Mouse (Mus musculus): ENCODE measurements at regions not wholly inside any gene's neighbourhood (a gene's known extent, or its start where the extent isn't known, plus 50 kb on each side); places are given as distances from the start of the nearest gene placed in this dataset.

- TF ChIP-seq CTCF (IDR thresholded peaks at IDR 0.05; ENCODE audit: extremely low read depth, insufficient read depth, low read length) (no peak), POLR2A (IDR thresholded peaks at IDR 0.05; ENCODE audit: extremely low read depth, insufficient read depth, low read length) (no peak)
Observed at GRCm38 (mm10) chr10:98212876-98213587, 486.5 kb upstream of the C030005K15Rik start.
